ENCODE assay signal across 26 mouse cellular contexts in the genomic region with DNA sequence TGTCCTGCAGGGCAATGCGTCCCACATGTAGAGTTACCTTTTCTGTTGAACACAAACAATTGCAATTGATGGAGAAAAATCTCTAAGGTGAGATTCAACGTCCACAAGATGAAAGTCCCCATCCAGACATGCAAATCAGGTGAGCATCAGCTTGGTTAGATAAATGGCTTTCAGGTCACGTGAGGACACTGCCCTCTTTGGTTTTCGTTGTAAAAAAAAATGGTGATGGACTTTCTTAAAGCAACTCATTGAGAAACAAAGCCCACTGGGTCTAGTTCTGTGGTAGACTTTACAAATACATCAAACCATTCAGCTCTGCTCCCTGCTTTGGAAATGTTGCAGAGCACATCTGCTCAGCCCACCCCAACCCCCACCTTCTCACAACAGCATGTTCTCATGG. TPM values are rescaled to one million over a fixed set of nuclear protein-coding genes. Genes with fewer than 3 reads are reported as not detected.
DNase-seq lines count a peak whose midpoint lies in the region; TF ChIP-seq lines count a peak whose summit lies in the region.
"Had no signal": no experiment of that assay in that cellular context is flagged by ENCODE, and none has a peak within 500 bp of the region (broad histone marks: within the 10 kb centered on the region; RNA-seq: fewer than 3 reads in every experiment).

No protein-coding gene starts in this region.

- no peak overlapping the region for H3K9ac ChIP-seq in MEL (ENCODE audit: control insufficient read depth, low read depth, low read length, poor library complexity, severe bottlenecking)
- H3K9ac ChIP-seq: embryonic facial prominence, embryonic 13.5 days; embryonic facial prominence, embryonic 15.5 days; forebrain, embryonic 12.5 days had no signal

- H3K27ac ChIP-seq in spleen, adult 2 months (ENCODE audit: insufficient read depth, low read length), result peak overlapping the region; percentile 49; the same call in 1 of the 2 replicates
- H3K27ac ChIP-seq in MEL (ENCODE audit: control insufficient read depth, low read depth, low read length), result no peak overlapping the region
- H3K27ac ChIP-seq: embryonic facial prominence, embryonic 13.5 days; embryonic facial prominence, embryonic 15.5 days; forebrain, embryonic 10.5 days; forebrain, embryonic 12.5 days had no signal

- no peaks in the 10 kb centered on the region for H3K79me2 ChIP-seq in MEL (ENCODE audit: control insufficient read depth, insufficient read depth, low read length, poor library complexity)

- no peak overlapping the region for H3K4me3 ChIP-seq in spleen, adult 2 months (ENCODE audit: extremely low read depth, insufficient read depth, insufficient read length)
- no peak overlapping the region for H3K4me3 ChIP-seq in MEL (ENCODE audit: control insufficient read depth in 1 of 2, insufficient read depth in 1 of 2, low read depth in 2 of 2, low read length in 2 of 2)
- H3K4me3 ChIP-seq: embryonic facial prominence, embryonic 13.5 days; embryonic facial prominence, embryonic 15.5 days; erythroblast, embryonic 14.5 days; forebrain, embryonic 10.5 days; forebrain, embryonic 12.5 days had no signal

- TF ChIP-seq EP300 in MEL (IDR thresholded peaks at IDR 0.05; ENCODE audit: low read depth in 1 of 2, low read length in 2 of 2), result no peak

- no peaks in the 10 kb centered on the region for H3K36me3 ChIP-seq in spleen, adult 2 months (ENCODE audit: control insufficient read depth, insufficient read depth, low read length)
- H3K36me3 ChIP-seq in MEL (ENCODE audit: control insufficient read depth in 1 of 2, insufficient read depth in 2 of 2, low read length in 2 of 2), result no peaks in the 10 kb centered on the region
- no peaks in the 10 kb centered on the region for H3K36me3 ChIP-seq in splenic B cell, adult 2 months (ENCODE audit: control insufficient read depth, insufficient read depth, low read length, poor library complexity, severe bottlenecking)
- H3K36me3 ChIP-seq: embryonic facial prominence, embryonic 13.5 days; embryonic facial prominence, embryonic 15.5 days; forebrain, embryonic 10.5 days; forebrain, embryonic 12.5 days; G1E had no signal

- H3K9me3 ChIP-seq in MEL (replicated peaks; ENCODE audit: insufficient read depth, low read length), result no peaks in the 10 kb centered on the region
- H3K9me3 ChIP-seq: embryonic facial prominence, embryonic 15.5 days; forebrain, embryonic 12.5 days; G1E had no signal

- TF ChIP-seq POLR2A in spleen, adult 2 months (IDR thresholded peaks at IDR 0.05; ENCODE audit: low read depth, low read length), result no peak
- no peak for TF ChIP-seq POLR2A in MEL (IDR thresholded peaks at IDR 0.05; ENCODE audit: control insufficient read depth in 1 of 2, insufficient read depth in 1 of 2, low read depth in 1 of 2, low read length in 2 of 2, poor library complexity in 1 of 2)

- no peak for DNase-seq in spleen, adult 2 months (ENCODE audit: low read depth in 1 of 2, low spot score in 2 of 2)
- no peak for DNase-seq in spleen, postnatal 36 days (ENCODE audit: low spot score in 2 of 2)
- DNase-seq in A20 (ENCODE audit: low read depth, low spot score) (peak; percentile 59), MEL (ENCODE audit: low read depth, low spot score) (no peak)
- peak; percentile 45 for DNase-seq in splenic B cell, adult 2 months (ENCODE audit: low read depth, low spot score)
- DNase-seq in right cerebral cortex, adult 2 months (ENCODE audit: low spot score in 2 of 2), result no peak
- no peak for DNase-seq in heart, adult 18-20 months
- DNase-seq: adrenal gland, adult 2 months; adrenal gland, postnatal 10 days; adrenal gland, postnatal 25 days; cerebellum, adult 11 months; cerebellum, adult 18-20 months; cerebellum, adult 8-10 months; cerebellum, adult 9-11 months; cerebellum, postnatal 14 days; cerebellum, postnatal 36 days; embryo, embryonic 11 days had no signal

- WGBS in spleen, adult 2 months, result 75% methylated on average over 4 of the region's 4 CpGs

- TF ChIP-seq CTCF in spleen, adult 2 months (IDR thresholded peaks at IDR 0.05; ENCODE audit: extremely low read depth, insufficient read depth, insufficient read length, insufficient replicate concordance), result no peak
- TF ChIP-seq CTCF in MEL (IDR thresholded peaks at IDR 0.05 in 2 of 3, conservative IDR thresholded peaks at IDR 0.05 in 1 of 3; ENCODE audit: control insufficient read depth in 1 of 3, insufficient read depth in 1 of 3, low read depth in 2 of 3, low read length in 3 of 3, poor library complexity in 1 of 3, severe bottlenecking in 1 of 3), result no peak

- H3K4me1 ChIP-seq in spleen, adult 2 months (ENCODE audit: control insufficient read depth, insufficient read depth, insufficient read length), result peaks cover 25% of the 10 kb centered on the region; the same call in 1 of the 2 replicates
- no peaks in the 10 kb centered on the region for H3K4me1 ChIP-seq in MEL (ENCODE audit: control insufficient read depth in 1 of 2, insufficient read depth in 2 of 2, low read length in 2 of 2)
- H3K4me1 ChIP-seq: forebrain, embryonic 12.5 days had no signal

- no peak for TF ChIP-seq RAD21 in MEL (IDR thresholded peaks at IDR 0.05; ENCODE audit: low read depth, low read length)

- no peaks in the 10 kb centered on the region for H3K27me3 ChIP-seq in spleen, adult 2 months (ENCODE audit: control insufficient read depth, insufficient read depth, low read length)
- H3K27me3 ChIP-seq in MEL (ENCODE audit: control insufficient read depth in 1 of 2, insufficient read depth in 2 of 2, low read length in 2 of 2), result peaks cover 1 to 5% of the 10 kb centered on the region in 2 experiments; a peak in 2 of 4 replicates
- no peaks in the 10 kb centered on the region for H3K27me3 ChIP-seq in splenic B cell, adult 2 months (ENCODE audit: control insufficient read depth, insufficient read depth, low read length, poor library complexity, severe bottlenecking)
- H3K27me3 ChIP-seq: embryonic facial prominence, embryonic 13.5 days; embryonic facial prominence, embryonic 15.5 days had no signal

TF ChIP-seq in MEL, 35 proteins besides CTCF, POLR2A, EP300 and RAD21:
- TF ChIP-seq USF1 (IDR thresholded peaks at IDR 0.05; ENCODE audit: low read depth, low read length) (0 out of 2 replicates have a peak, but pooled peaks have one; percentile 25), ZKSCAN1 (IDR thresholded peaks at IDR 0.05; ENCODE audit: low read depth, low read length) (no peak)

RNA-seq across cellular contexts. Expression of a gene that starts 48.5 kb away (rescaled TPM):
- polyA plus RNA-seq in spleen, adult 2 months (2012; rRNA removed), result 1.8 and 5.4 TPM in 2 replicates
- total RNA-seq in MEL (2012; rRNA removed), result not detected in 2 replicates
- polyA plus RNA-seq in MEL (2012; ENCODE audit: insufficient read depth in 1 of 2, insufficient read length in 2 of 2, low read depth in 1 of 2, low replicate concordance in 2 of 2, missing spikeins in 1 of 2), result not detected
- total RNA-seq in heart, adult 18-20 months (2021), result 1 to 10 TPM; 2.8 to 3.9 TPM
- total RNA-seq: common myeloid progenitor, adult 5-6 weeks had no signal
- polyA plus RNA-seq: C2C12; erythroblast, embryonic 14.5 days; forebrain, embryonic 10.5 days; forebrain, embryonic 14.5 days; G1E had no signal

Comparison
In these comparisons a context has a peak if more than half of its experiments do, and no peak if none do; other contexts are left out.
1. DNase-seq: peak in A20 (single experiment) and splenic B cell, adult 2 months (single experiment); none in spleen, adult 2 months (0 of 2), spleen, postnatal 36 days (0 of 2), MEL (single experiment), right cerebral cortex, adult 2 months (0 of 2) and heart, adult 18-20 months (0 of 2).